Mouse (Mus musculus): ENCODE results near the gene Dnajb1. TPM values are rescaled to one million over a fixed set of nuclear protein-coding genes. Genes with fewer than 3 reads are reported as not detected.

Dnajb1 gene
- polyA plus RNA-seq, 1 experiment from 2014 or later: 54.3 TPM

DNA sequence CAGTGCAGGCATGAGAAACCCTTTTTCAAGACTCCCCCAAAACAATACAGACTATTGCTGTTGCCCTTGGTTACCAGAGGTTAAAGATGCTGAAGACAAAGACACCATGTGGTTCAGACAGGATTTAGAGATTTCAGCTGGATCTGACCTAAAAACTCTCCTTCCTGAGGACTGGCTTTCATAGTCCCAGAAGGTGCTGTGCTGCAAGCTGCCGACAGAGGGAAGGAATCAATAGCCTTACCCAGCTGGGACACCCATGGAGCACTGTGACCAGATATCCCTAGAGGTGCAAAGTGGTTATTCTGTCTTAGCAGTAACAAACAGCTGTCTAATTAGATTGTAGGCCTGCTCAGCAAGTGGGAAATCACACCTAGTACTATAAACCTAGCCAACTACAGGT is 9.8 kb upstream of the Dnajb1 start:
- H3K9me3 ChIP-seq: no peaks in the 10 kb centered on the region
- no peaks in the 10 kb centered on the region for H3K36me3 ChIP-seq
- no peak overlapping the region for H3K9ac ChIP-seq
- ATAC-seq (ENCODE audit: low read depth): no peak
- H3K4me3 ChIP-seq: no peak overlapping the region
- no peak overlapping the region for H3K4me2 ChIP-seq
- H3K4me1 ChIP-seq (replicated peaks): peaks cover 10% of the 10 kb centered on the region
- no peaks in the 10 kb centered on the region for H3K27me3 ChIP-seq
- H3K27ac ChIP-seq (replicated peaks): no peak overlapping the region
- WGBS: 0% methylated on average over 1 of the region's 1 CpGs

DNA sequence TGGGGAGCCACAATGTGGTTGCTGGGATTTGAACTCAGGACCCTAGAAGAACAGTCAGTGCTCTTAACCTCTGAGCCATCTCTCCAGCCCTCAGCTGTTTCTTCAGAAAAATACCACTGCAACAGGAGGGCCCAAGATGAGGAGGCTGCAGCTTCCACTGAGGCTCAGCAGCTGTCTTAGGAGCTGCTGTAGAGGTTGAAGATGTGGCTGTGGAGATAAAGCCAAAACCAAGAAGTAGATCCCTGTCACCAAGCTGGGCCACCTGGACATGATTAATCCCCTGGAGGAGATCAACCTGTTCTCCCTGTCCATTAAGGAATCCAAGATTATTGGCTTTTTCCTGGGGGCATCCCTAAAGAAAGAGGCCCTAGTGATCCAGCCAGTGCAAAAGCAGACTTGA is 8.2 kb upstream of the Dnajb1 start:
- no peak for ATAC-seq (ENCODE audit: low read depth)
- Histone ChIP-seq H3K4me3 (no peak overlapping the region), H3K36me3 (no peaks in the 10 kb centered on the region), H3K9me3 (no peaks in the 10 kb centered on the region), H3K27ac (replicated peaks) (no peak overlapping the region), H3K4me1 (replicated peaks) (0 out of 2 replicates have a peak, but pooled peaks cover 4% of the 10 kb centered on the region), H3K27me3 (no peaks in the 10 kb centered on the region), H3K4me2 (no peak overlapping the region), H3K9ac (no peak overlapping the region)

GRCm38 (mm10) chr8:83602650-83603029 is 5.4 kb upstream of the Dnajb1 start:
- no peak overlapping the region for H3K4me3 ChIP-seq
- no peak overlapping the region for H3K27ac ChIP-seq (replicated peaks)
- no peaks in the 10 kb centered on the region for H3K36me3 ChIP-seq
- H3K4me1 ChIP-seq (replicated peaks): peaks cover 5% of the 10 kb centered on the region
- H3K9me3 ChIP-seq: no peaks in the 10 kb centered on the region
- H3K27me3 ChIP-seq: no peaks in the 10 kb centered on the region
- WGBS: 88% methylated on average over 2 of the region's 2 CpGs
- H3K4me2 ChIP-seq: no peak overlapping the region
- ATAC-seq (ENCODE audit: low read depth): no peak
- no peak overlapping the region for H3K9ac ChIP-seq

DNA sequence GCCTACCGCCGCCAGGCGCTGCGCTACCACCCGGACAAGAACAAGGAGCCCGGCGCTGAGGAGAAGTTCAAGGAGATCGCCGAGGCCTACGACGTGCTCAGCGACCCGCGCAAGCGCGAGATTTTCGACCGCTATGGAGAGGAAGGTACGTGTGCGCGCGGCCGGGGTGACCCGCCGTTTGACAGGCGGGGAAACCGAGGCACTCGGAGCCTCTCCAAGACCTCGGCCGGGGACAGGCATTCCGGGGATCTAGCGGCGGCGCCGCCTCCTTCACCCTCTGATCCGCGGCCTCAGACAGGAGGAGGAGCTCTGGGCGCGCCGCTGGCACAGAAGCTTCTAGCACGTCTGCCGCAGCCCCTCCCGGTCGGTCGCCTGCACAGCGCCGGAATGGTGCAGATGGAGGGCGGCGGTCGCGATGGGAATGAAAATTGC is 421 bp downstream of the Dnajb1 start:
- Histone ChIP-seq H3K4me3 (peak overlapping the region; percentile 79), H3K4me2 (peak overlapping the region; percentile 90), H3K27ac (replicated peaks) (peak overlapping the region; percentile 97), H3K9me3 (no peaks in the 10 kb centered on the region), H3K9ac (peak overlapping the region; percentile 89), H3K27me3 (no peaks in the 10 kb centered on the region), H3K4me1 (replicated peaks) (peaks cover 31% of the 10 kb centered on the region), H3K36me3 (peaks cover 35% of the 10 kb centered on the region)
- WGBS: under 1% methylated on average over 51 of the region's 51 CpGs
- ATAC-seq (ENCODE audit: low read depth): peak; percentile 84

DNA sequence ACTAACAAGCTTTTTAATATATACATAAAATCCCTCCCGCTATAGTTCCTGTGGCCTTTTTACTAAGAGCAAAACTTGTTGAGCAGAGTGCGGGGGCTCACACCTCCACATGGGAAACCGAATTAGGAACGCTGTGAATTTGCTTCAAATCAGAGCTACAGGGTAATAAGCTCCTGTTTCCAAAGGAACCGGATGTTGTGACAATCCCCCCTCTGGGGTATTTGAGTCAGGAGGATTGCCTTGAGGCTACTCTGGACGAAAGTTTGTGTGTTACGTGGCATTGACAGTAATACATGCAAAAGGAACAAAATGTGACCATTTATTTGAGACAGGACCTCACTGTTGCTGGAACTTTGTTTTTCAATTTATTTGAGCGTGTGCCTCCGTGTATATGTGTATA is 1.1 kb downstream of the Dnajb1 start:
- Histone ChIP-seq H3K4me2 (peak overlapping the region; percentile 90), H3K9ac (peak overlapping the region; percentile 89), H3K36me3 (peaks cover 42% of the 10 kb centered on the region), H3K27me3 (no peaks in the 10 kb centered on the region), H3K4me3 (peak overlapping the region; percentile 79), H3K4me1 (replicated peaks) (peaks cover 31% of the 10 kb centered on the region), H3K9me3 (no peaks in the 10 kb centered on the region), H3K27ac (replicated peaks) (peak overlapping the region; percentile 97)
- 37% methylated on average over 9 of the region's 9 CpGs for WGBS
- no peak for ATAC-seq (ENCODE audit: low read depth)

- ATAC-seq (ENCODE audit: low read depth): no peak
- 91% methylated on average over 10 of the region's 10 CpGs for WGBS
- no peaks in the 10 kb centered on the region for H3K27me3 ChIP-seq
- H3K9me3 ChIP-seq: no peaks in the 10 kb centered on the region
- H3K4me1 ChIP-seq (replicated peaks): peaks cover 31% of the 10 kb centered on the region
- H3K36me3 ChIP-seq: peaks cover 46% of the 10 kb centered on the region
- H3K9ac ChIP-seq: peak overlapping the region; percentile 89
- H3K4me3 ChIP-seq: peak overlapping the region; percentile 79
- no peak overlapping the region for H3K27ac ChIP-seq (replicated peaks)
- H3K4me2 ChIP-seq: peak overlapping the region; percentile 90
Measured at GRCm38 (mm10) chr8:83609547-83610180, 1.7 kb downstream of the Dnajb1 start.

DNA sequence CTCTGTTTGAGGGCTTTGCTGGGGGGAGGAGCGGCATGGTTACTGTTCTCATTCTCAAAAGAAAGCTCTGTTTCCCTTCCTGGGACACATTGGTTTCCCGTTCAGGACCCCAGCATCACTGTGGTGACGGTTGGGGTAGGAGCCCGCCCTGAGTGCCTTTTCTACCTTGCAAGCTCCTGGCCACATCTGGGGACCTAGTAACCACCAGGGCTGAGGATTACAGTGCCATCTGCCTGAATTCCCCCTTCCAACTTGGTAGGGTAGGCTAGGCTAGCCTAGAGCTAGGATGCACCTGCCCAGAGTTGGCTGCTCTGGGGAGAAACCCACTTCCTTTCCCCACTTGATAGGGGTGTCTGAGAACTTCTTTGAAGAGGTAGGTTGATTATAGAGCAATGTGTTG is 3.9 kb downstream of the Dnajb1 start:
- Histone ChIP-seq H3K4me3 (no peak overlapping the region), H3K4me1 (replicated peaks) (peaks cover 31% of the 10 kb centered on the region), H3K36me3 (peaks cover 46% of the 10 kb centered on the region), H3K9me3 (no peaks in the 10 kb centered on the region), H3K9ac (no peak overlapping the region), H3K4me2 (no peak overlapping the region), H3K27me3 (no peaks in the 10 kb centered on the region), H3K27ac (replicated peaks) (no peak overlapping the region)
- no peak for ATAC-seq (ENCODE audit: low read depth)
- 93% methylated on average over 4 of the region's 4 CpGs for WGBS

DNA sequence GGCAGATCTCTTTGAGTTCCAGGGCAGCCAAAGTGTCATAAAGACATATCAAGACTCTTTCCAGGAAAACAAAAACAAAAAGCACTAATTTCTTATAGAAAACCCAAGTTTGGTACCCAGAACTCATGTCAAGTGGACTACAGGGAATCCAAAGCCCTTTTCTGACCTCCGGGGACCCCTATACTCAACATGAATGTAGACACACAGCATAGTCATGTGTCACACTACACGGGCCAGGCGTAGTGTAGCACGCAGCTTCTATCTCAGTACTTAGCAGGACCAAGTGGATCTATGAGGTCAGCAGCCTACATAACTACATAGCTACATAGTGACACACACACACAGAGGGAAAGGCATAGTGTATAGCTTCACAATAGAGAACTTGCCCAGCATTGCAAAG is 5.7 kb downstream of the Dnajb1 start:
- Histone ChIP-seq H3K4me2 (no peak overlapping the region), H3K36me3 (peaks cover 46% of the 10 kb centered on the region)

GRCm38 (mm10) chr8:83616625-83617024 is 8.6 kb downstream of the Dnajb1 start:
- H3K9me3 ChIP-seq: no peaks in the 10 kb centered on the region
- H3K4me3 ChIP-seq: no peak overlapping the region
- H3K27me3 ChIP-seq: no peaks in the 10 kb centered on the region
- no peak overlapping the region for H3K27ac ChIP-seq (replicated peaks)
- no peaks in the 10 kb centered on the region for H3K4me1 ChIP-seq (replicated peaks)
- no peak for ATAC-seq (ENCODE audit: low read depth)
- peaks cover 25% of the 10 kb centered on the region for H3K36me3 ChIP-seq
- H3K9ac ChIP-seq: no peak overlapping the region
- H3K4me2 ChIP-seq: no peak overlapping the region

More for the DNA sequence above, 5.7 kb downstream of the Dnajb1 start:
- no peak for ATAC-seq (ENCODE audit: low read depth)
- H3K4me1 ChIP-seq (replicated peaks): peaks cover 26% of the 10 kb centered on the region
- H3K9ac ChIP-seq: no peak overlapping the region
- H3K9me3 ChIP-seq: no peaks in the 10 kb centered on the region
- WGBS: 98% methylated on average over 4 of the region's 4 CpGs
- no peak overlapping the region for H3K4me3 ChIP-seq
- H3K27me3 ChIP-seq: no peaks in the 10 kb centered on the region
- H3K27ac ChIP-seq (replicated peaks): no peak overlapping the region

- H3K4me3 ChIP-seq: no peak overlapping the region
- no peak for ATAC-seq (ENCODE audit: low read depth)
Measured at GRCm38 (mm10) chr8:83617111-83617510, 9.1 kb downstream of the Dnajb1 start.

GRCm38 (mm10) chr8:83618566-83618965 is 10.6 kb downstream of the Dnajb1 start:
- H3K9ac ChIP-seq: no peak overlapping the region
- no peak for ATAC-seq (ENCODE audit: low read depth)
- 0 out of 2 replicates have a peak, but pooled peaks cover 6% of the 10 kb centered on the region for H3K4me1 ChIP-seq (replicated peaks)
- no peaks in the 10 kb centered on the region for H3K9me3 ChIP-seq
- 92% methylated on average over 2 of the region's 2 CpGs for WGBS
- H3K36me3 ChIP-seq: peaks cover 9% of the 10 kb centered on the region
- no peak overlapping the region for H3K27ac ChIP-seq (replicated peaks)
- no peak overlapping the region for H3K4me3 ChIP-seq
- H3K4me2 ChIP-seq: no peak overlapping the region
- H3K27me3 ChIP-seq: no peaks in the 10 kb centered on the region

More at GRCm38 (mm10) chr8:83617111-83617510, 9.1 kb downstream of the Dnajb1 start:
- no peaks in the 10 kb centered on the region for H3K9me3 ChIP-seq
- H3K27ac ChIP-seq (replicated peaks): no peak overlapping the region
- H3K36me3 ChIP-seq: peaks cover 20% of the 10 kb centered on the region
- no peak overlapping the region for H3K4me2 ChIP-seq
- WGBS: 96% methylated on average over 2 of the region's 2 CpGs
- H3K27me3 ChIP-seq: no peaks in the 10 kb centered on the region
- H3K9ac ChIP-seq: no peak overlapping the region
- H3K4me1 ChIP-seq (replicated peaks): 0 out of 2 replicates have a peak, but pooled peaks cover 5% of the 10 kb centered on the region

DNA sequence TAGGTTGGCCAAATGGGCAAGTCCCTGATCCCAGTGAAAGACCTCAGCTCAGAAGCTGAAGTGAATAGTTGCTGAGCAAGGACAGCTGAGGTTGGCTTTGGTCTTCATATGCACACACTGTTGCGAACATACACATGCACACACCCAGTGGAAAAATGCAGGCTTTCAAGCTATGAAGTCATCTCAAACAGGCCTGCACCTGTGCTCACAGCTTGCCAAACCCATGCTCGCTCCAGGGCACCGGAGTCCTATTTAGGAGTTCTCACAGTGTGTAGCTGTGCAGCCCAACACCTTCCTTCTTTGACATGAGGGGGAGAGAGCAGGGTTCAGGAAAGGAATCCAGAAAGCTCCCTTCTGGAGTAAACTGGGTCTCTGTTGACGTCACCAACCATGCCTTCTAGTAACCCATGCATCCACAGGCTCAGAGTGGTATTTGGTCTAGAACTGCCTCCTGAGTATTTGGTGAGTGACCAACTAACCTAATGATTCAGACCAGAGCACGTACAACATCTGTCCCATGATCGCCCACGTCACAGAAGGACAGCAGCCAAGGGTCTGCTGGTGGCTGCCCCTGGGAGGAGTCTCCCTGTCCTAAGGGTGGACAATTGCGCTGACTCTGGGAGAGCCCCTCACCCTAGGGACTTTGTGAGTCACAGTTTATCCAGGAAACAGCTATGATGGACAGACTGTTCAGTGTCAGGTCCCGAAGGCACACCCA is 11.7 kb downstream of the Dnajb1 start:
- no peaks in the 10 kb centered on the region for H3K27me3 ChIP-seq
- WGBS: 94% methylated on average over 9 of the region's 9 CpGs
- no peak for ATAC-seq (ENCODE audit: low read depth)

More for the DNA sequence above, 11.7 kb downstream of the Dnajb1 start:
- H3K4me1 ChIP-seq (replicated peaks): 0 out of 2 replicates have a peak, but pooled peaks cover 6% of the 10 kb centered on the region
- H3K9ac ChIP-seq: no peak overlapping the region
- H3K36me3 ChIP-seq: no peaks in the 10 kb centered on the region
- H3K9me3 ChIP-seq: no peaks in the 10 kb centered on the region
- H3K4me3 ChIP-seq: no peak overlapping the region
- H3K27ac ChIP-seq (replicated peaks): no peak overlapping the region
- H3K4me2 ChIP-seq: no peak overlapping the region
